Mouse (Mus musculus) midbrain, postnatal 0 days (tissue): ENCODE results near the gene Sorcs2. TPM values are rescaled to one million over a fixed set of nuclear protein-coding genes. Genes with fewer than 3 reads are reported as not detected.

ENCODE experiments used
- ATAC-seq: fragments of 200-750 bp; cut with Nextera tagmentation; 2 replicates; pipeline ENCODE4 v1.8.0; 2017; ENCODE audit warnings: moderate number of reproducible peaks, mild to moderate bottlenecking, moderate TSS enrichment, moderate library complexity; ENCODE audit not compliant: low FRiP score
- DNase-seq: peaks from one replicate; pipeline ENCODE4 v3.0.0-alpha.2; 2015; ENCODE audit warnings: low spot score
- H3K27ac ChIP-seq: fragments of 300-500 bp; sonication (generic); 2 replicates; pipeline ENCODE4 v1.5.1; 2014; ENCODE audit warnings: low read depth, mild to moderate bottlenecking, low read length, mixed read lengths
- H3K27me3 ChIP-seq: fragments of 300-500 bp; sonication (generic); 2 replicates; pipeline ENCODE4 v1.6.1; 2014; ENCODE audit warnings: low read length, control low read depth, mixed read lengths; ENCODE audit not compliant: insufficient read depth
- H3K36me3 ChIP-seq: fragments of 300-500 bp; sonication (generic); 2 replicates; pipeline ENCODE4 v1.6.1; 2014; ENCODE audit warnings: low read length, control low read depth, mixed read lengths; ENCODE audit not compliant: insufficient read depth
- H3K4me1 ChIP-seq: fragments of 300-500 bp; sonication (generic); 2 replicates; pipeline ENCODE4 v1.6.1; 2014; ENCODE audit warnings: mild to moderate bottlenecking, control low read depth, antibody characterized with exemption, low read length, mixed read lengths; ENCODE audit not compliant: insufficient read depth
- H3K4me2 ChIP-seq: fragments of 300-500 bp; sonication (generic); 2 replicates; pipeline ENCODE4 v1.6.1; 2014; ENCODE audit warnings: low read depth, mild to moderate bottlenecking, low read length, mixed read lengths; ENCODE audit not compliant: poor library complexity, severe bottlenecking
- H3K4me3 ChIP-seq: fragments of 300-500 bp; sonication (generic); 2 replicates; pipeline ENCODE4 v1.5.1; 2014; ENCODE audit warnings: low read depth, mild to moderate bottlenecking, low read length, moderate library complexity
- H3K9ac ChIP-seq: fragments of 300-500 bp; sonication (generic); replicated peaks from 2 replicates; pipeline ENCODE4 v1.6.1; 2014; ENCODE audit warnings: mild to moderate bottlenecking, low read length, moderate library complexity, mixed read lengths; ENCODE audit not compliant: poor library complexity, severe bottlenecking
- H3K9me3 ChIP-seq: fragments of 300-500 bp; sonication (generic); 2 replicates; pipeline ENCODE4 v1.6.1; 2016; ENCODE audit warnings: low read length, control low read depth
- CTCF ChIP-seq: IDR thresholded peaks from 2 replicates; pipeline ENCODE4 v1.5.1; 2016; ENCODE audit warnings: antibody characterized with exemption, mild to moderate bottlenecking
- WGBS: fragments of 180-500 bp; shearing (Covaris S2); extraction: QIAGEN DNeasy Blood & Tissue Kit; methylation state at CpG from one replicate; pipeline ENCODE4 v1.1.7; 2014; 5-methylcytosine and 5-hydroxymethylcytosine counted together
- polyA plus RNA-seq: library from polyadenylated mRNA; unstranded; fragments of >200 nt; fragmentation: Nextera tagmentation; extraction: Ambion mirVana; gene quantifications from 2 replicates; pipeline ENCODE4 v1.2.1, GENCODE M21; 2015
- total RNA-seq: library from RNA; depleted of rRNA; stranded (reverse); fragments of >200 nt; gene quantifications from 2 replicates; pipeline ENCODE4 v1.2.3, GENCODE M21; 2014

Sorcs2 gene
- total and polyA plus RNA-seq, 2 experiments from 2014 or later: 16.1 to 49.2 TPM

DNA sequence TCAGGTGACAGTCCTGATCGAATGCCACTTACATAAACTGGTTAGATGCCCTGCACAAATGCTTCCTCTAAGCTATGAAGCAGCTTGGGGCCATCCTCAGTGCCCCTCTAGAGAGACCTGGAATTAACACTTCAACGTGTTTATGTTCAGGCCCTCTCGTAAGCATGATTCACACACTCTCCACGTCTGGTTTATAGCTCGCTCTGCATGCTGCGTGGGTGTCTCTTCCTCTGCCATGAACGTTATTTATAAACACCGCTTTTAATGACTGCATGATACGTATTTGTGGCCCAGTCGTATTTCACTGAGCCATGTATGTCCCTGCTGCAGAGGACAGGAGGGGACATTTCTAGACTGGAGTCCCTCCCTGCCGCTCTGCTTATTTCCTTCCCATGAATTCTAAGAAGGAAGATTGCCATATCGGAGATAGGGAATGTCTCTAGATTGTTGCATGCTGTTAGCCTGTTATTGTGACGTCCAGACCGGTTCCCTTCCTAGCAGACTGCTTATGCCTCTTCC, 340.1 kb downstream of the Sorcs2 start:
- Histone ChIP-seq H3K9me3 (no peaks in the 10 kb centered on the region), H3K4me3 (no peak overlapping the region), H3K4me1 (no peaks in the 10 kb centered on the region), H3K9ac (no peak overlapping the region), H3K36me3 (peaks cover 5% of the 10 kb centered on the region; the same call in 1 of the 2 replicates), H3K27ac (no peak overlapping the region), H3K27me3 (no peaks in the 10 kb centered on the region), H3K4me2 (no peak overlapping the region)
- ATAC-seq (no peak), DNase-seq (no peak)
- TF ChIP-seq CTCF: no peak
- WGBS: 93% methylated on average over 14 of the region's 14 CpGs

GRCm38 (mm10) chr5:36056921-36057320, 341.0 kb downstream of the Sorcs2 start:
- no peaks in the 10 kb centered on the region for H3K9me3 ChIP-seq
- H3K36me3 ChIP-seq: no peaks in the 10 kb centered on the region
- no peaks in the 10 kb centered on the region for H3K27me3 ChIP-seq
- ATAC-seq (no peak), DNase-seq (no peak)
- H3K4me3 ChIP-seq: no peak overlapping the region
- no peak for TF ChIP-seq CTCF
- no peak overlapping the region for H3K27ac ChIP-seq
- WGBS: 90% methylated on average over 2 of the region's 2 CpGs
- no peak overlapping the region for H3K4me2 ChIP-seq
- H3K4me1 ChIP-seq: no peaks in the 10 kb centered on the region
- no peak overlapping the region for H3K9ac ChIP-seq

DNA sequence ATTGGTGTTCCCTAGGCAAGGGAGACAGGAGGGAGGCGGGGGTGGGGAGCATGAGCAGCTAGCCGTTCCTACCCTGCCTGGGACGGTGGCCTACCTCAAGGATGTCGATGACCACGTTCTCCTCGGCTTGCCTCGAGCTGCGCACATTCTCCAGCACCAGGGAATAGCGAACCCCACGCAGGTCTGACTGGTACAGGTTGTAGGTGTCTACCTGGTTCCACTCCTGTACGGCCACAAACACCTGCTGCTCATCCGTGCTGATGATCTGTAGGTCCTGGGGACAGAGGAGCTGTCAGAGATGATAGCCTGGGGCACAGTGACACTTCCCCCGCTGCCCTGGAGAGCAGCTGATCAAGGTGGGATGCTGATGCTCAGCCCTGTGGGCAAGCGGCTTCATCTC, 342.1 kb downstream of the Sorcs2 start:
- no peaks in the 10 kb centered on the region for H3K27me3 ChIP-seq
- no peaks in the 10 kb centered on the region for H3K36me3 ChIP-seq
- H3K9me3 ChIP-seq: no peaks in the 10 kb centered on the region
- WGBS: 86% methylated on average over 14 of the region's 14 CpGs
- no peak overlapping the region for H3K4me2 ChIP-seq
- ATAC-seq (no peak), DNase-seq (no peak)
- H3K4me1 ChIP-seq: no peaks in the 10 kb centered on the region
- H3K9ac ChIP-seq: no peak overlapping the region
- H3K27ac ChIP-seq: no peak overlapping the region
- no peak for TF ChIP-seq CTCF
- no peak overlapping the region for H3K4me3 ChIP-seq

DNA sequence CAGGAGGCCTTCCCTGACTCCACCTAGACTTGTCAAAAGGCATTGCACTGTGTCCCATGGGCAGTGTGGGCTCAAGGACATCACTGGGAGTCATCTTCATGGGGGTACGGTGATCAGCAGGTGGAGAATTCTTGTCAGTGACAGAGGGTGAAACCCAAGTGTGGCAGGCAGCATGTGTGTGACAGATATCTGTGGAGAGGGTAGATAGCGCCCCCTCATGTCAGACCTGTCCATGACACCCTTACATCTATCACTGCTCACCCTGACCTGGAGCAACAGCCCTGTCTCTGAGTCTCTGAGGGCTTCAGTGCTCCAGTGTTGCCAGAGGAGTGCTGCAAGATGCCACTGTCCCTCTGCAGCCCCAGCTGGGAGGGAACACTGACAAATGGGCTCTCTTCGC, 343.4 kb downstream of the Sorcs2 start:
- Histone ChIP-seq H3K4me1 (no peaks in the 10 kb centered on the region), H3K27me3 (no peaks in the 10 kb centered on the region), H3K9ac (no peak overlapping the region), H3K9me3 (no peaks in the 10 kb centered on the region), H3K4me3 (no peak overlapping the region), H3K4me2 (no peak overlapping the region), H3K36me3 (0 out of 2 replicates have a peak, but pooled peaks cover 2% of the 10 kb centered on the region), H3K27ac (no peak overlapping the region)
- DNase-seq (no peak), ATAC-seq (no peak)
- TF ChIP-seq CTCF: peak; percentile 33
- WGBS: 67% methylated on average over 3 of the region's 3 CpGs

DNA sequence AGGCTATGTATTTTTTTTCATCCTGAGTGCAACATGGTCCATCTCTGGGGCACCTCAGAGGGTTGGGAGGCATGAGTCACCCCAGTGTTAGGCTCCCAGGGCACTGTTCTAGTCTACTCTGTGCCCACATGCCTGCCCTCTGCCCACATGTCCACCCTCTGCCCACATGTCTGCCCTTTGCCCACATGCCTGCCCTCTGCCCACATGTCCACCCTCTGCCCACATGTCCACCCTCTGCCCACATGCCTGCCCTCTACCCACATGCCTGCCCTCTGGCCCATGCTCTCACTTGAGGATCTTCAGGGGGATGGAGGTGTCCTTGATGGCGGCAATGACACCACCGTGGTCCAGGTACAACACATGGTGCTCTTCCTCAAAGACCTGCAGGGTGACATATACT, 354.8 kb downstream of the Sorcs2 start:
- H3K27me3 ChIP-seq: no peaks in the 10 kb centered on the region
- 100% methylated on average over 2 of the region's 2 CpGs for WGBS
- no peak overlapping the region for H3K27ac ChIP-seq
- no peak overlapping the region for H3K4me3 ChIP-seq
- H3K36me3 ChIP-seq: peaks cover 11% of the 10 kb centered on the region; the same call in 1 of the 2 replicates
- ATAC-seq (no peak), DNase-seq (no peak)
- no peaks in the 10 kb centered on the region for H3K9me3 ChIP-seq
- no peak overlapping the region for H3K9ac ChIP-seq
- H3K4me2 ChIP-seq: no peak overlapping the region
- peaks cover 4% of the 10 kb centered on the region; the same call in 1 of the 2 replicates for H3K4me1 ChIP-seq
- no peak for TF ChIP-seq CTCF

DNA sequence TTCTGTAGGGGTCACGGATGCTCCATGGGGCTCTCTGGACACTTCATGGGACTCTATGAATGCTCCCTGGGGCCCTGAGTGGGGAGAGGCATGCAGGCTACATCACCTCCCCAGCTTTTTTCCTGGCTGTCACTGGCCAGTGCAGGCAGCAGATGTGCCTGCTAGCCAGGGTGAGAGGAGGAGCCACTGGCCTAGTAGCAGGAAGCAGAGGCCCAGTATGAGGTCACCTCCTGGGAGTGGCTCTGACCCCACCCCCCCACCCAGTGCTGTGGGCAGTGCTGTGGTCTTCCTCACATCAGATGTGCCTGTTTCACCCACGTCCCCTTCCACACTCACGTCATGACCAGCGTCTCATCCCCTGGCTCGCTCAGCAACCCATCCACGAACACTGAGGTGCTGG, 356.2 kb downstream of the Sorcs2 start:
- Histone ChIP-seq H3K4me3 (no peak overlapping the region), H3K27ac (no peak overlapping the region), H3K9me3 (no peaks in the 10 kb centered on the region), H3K9ac (no peak overlapping the region), H3K36me3 (peaks cover 20% of the 10 kb centered on the region; the same call in 1 of the 2 replicates), H3K4me2 (no peak overlapping the region), H3K27me3 (no peaks in the 10 kb centered on the region), H3K4me1 (peaks cover 4% of the 10 kb centered on the region; the same call in 1 of the 2 replicates)
- DNase-seq (no peak), ATAC-seq (no peak)
- no peak for TF ChIP-seq CTCF
- 92% methylated on average over 6 of the region's 6 CpGs for WGBS
